Mouse (Mus musculus): ENCODE data around the gene Pou2f2.
"Not testable (repeated sequence)": the region's sequence is repeated elsewhere in the genome, so short reads cannot be mapped to it uniquely, and the experiment has no call there.

Gene Pou2f2

GRCm38 (mm10) chr7:25058836-25059235 is 120.7 kb downstream of the Pou2f2 start:
- no peak for DNase-seq (ENCODE audit: low spot score)

- no peak for DNase-seq (ENCODE audit: low spot score)
These were observed 121.1 kb downstream of the Pou2f2 start for GRCm38 (mm10) chr7:25058394-25058793.

- DNase-seq (ENCODE audit: low spot score), result no peak
These were observed 121.6 kb downstream of the Pou2f2 start for GRCm38 (mm10) chr7:25057888-25058287.

DNA sequence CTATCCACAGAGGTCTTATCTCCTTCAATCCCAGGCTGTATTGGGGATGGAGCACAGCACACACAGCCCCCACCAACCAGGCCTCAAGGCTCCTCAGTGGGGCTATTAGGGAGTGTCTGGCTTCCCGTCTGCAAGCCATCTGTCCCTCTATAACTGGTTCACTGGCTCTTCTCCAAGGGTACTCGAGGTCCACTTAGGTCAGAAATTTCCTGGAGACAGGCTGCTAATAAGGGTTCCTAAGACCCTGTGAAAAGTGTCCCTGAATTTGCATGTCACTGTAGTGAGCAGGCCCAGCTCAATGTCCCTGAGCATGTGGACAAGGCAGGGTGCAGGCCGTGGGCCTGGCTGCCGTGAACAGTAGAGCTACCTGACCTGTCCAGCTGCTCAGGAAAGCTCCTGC is 122.6 kb downstream of the Pou2f2 start:
- DNase-seq (ENCODE audit: low spot score), result no peak

- DNase-seq (ENCODE audit: low spot score), result no peak
These were observed 126.9 kb downstream of the Pou2f2 start for GRCm38 (mm10) chr7:25052587-25052986.

DNA sequence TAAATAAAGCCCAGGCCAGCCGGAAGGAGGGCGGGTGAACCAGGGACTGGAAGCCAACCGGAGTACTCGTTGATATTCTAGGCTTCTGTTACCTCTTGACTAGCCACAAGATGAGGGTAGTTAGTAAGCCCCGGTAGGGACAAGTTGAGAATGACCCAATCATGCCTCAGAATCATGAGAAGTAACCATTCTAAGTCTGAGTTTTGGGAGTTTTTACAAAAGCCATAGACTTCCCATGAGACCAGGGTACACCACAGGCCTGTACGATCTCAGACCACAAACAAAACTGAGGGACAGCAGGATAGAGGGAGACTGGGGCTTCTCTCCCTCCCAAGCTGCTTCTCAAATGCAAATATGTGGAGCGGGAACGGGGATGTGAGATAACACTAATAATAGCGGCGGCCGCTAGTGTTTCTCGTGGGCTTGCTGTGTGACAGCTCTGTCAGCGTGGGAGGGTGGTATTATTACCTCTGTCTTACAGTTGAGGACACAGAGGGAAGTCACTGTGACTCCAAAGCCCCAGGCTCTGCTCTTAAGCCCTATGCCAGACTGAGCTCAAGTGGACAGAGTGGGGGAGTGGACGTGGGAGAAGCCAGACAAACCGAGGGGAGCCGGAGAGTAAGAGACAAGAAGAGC is 130.1 kb downstream of the Pou2f2 start:
- no peak for DNase-seq (ENCODE audit: low spot score)

GRCm38 (mm10) chr7:25047363-25047762 is 132.2 kb downstream of the Pou2f2 start:
- DNase-seq (ENCODE audit: low spot score), result no peak

- not testable (repeated sequence) for DNase-seq (ENCODE audit: low spot score)
These were observed 134.9 kb downstream of the Pou2f2 start for GRCm38 (mm10) chr7:25044599-25044998.

DNA sequence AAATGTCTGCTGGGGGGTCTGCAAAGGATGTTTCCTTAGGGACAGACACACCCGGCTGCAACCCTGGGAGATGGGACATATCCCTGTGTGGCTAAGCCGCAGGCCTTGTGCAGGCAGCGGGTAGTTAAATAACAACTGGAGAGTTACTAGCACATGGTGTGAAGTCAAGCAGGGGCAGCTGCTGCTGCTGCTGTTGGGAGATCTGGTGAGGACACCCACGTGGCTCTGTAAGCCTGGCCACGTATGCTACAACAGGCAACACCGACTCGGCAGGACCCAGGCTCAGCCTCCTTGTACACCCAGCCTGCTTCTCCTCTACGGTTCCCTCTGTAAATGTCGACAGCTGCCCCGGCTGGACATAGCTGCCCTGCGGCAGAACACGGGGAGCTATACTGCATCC is 137.6 kb downstream of the Pou2f2 start:
- DNase-seq (ENCODE audit: low spot score), result no peak
